Mouse (Mus musculus) heart, postnatal 0 days (tissue): ENCODE data around the gene Acaca.

ENCODE experiments used
- CTCF ChIP-seq: IDR thresholded peaks from 2 replicates; pipeline ENCODE4 v1.5.1; 2016; ENCODE audit warnings: antibody characterized with exemption, control low read depth, low read depth
- EP300 ChIP-seq: IDR thresholded peaks from 2 replicates; pipeline ENCODE4 v1.6.1; 2016; ENCODE audit warnings: antibody characterized with exemption, low read depth

DNA sequence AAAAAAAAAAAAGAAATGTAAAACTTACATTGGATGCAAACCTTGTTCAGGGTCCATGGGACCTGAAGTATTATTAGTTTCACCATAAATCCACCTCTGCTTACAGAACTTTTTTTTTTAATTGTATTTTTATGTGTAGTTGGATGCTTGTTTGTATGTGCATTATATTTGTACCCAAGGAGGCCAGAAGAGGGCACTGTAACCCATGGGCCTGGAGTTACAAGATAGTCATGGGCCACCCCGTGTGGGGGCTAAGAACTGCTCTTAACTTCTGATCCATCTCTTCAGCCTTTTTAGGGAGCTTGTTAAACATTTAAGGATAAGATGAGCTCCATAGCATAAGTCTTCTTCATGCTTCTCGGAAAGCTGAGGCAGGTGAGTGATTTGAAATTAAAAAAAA is 21.4 kb downstream of the Acaca start:
- 0 out of 2 replicates have a peak, but pooled peaks have one; percentile 14 for TF ChIP-seq CTCF
- TF ChIP-seq EP300, result no peak
